20 mouse cellular contexts compared by ENCODE assay signal in genomic region chr11:54741330-54741729, GRCm38 (mm10).
"Had no signal": no experiment of that assay in that cellular context is flagged by ENCODE, and none has a peak within 500 bp of the region (broad histone marks: within the 10 kb centered on the region; RNA-seq: fewer than 3 reads in every experiment).

No protein-coding gene starts in this region.

- H3K4me2 ChIP-seq: limb, embryonic 13.5 days; liver, embryonic 12.5 days; liver, embryonic 15.5 days; lung, embryonic 15.5 days; midbrain, embryonic 11.5 days; neural tube, embryonic 12.5 days; neural tube, embryonic 15.5 days had no signal

- H3K9me3 ChIP-seq: limb, embryonic 13.5 days; liver, embryonic 12.5 days; liver, embryonic 15.5 days; lung, embryonic 15.5 days; neural tube, embryonic 12.5 days; neural tube, embryonic 15.5 days had no signal

- H3K4me1 ChIP-seq: limb, embryonic 13.5 days; lung, embryonic 15.5 days; neural tube, embryonic 12.5 days; neural tube, embryonic 15.5 days had no signal

- H3K4me3 ChIP-seq: limb, embryonic 13.5 days; liver, embryonic 12.5 days; liver, embryonic 15.5 days; lung, embryonic 15.5 days; neural tube, embryonic 12.5 days; neural tube, embryonic 15.5 days had no signal

- ATAC-seq: liver, embryonic 12.5 days had no signal

- H3K27me3 ChIP-seq: limb, embryonic 13.5 days; liver, embryonic 12.5 days; liver, embryonic 15.5 days; lung, embryonic 15.5 days; neural tube, embryonic 12.5 days; neural tube, embryonic 15.5 days had no signal

- DNase-seq: kidney, adult 9 months; kidney, postnatal 14 days; kidney, postnatal 4 days; left cerebral cortex, postnatal 4 days; liver; lung, adult 18-20 months; lung, postnatal 10 days; lung, postnatal 36 days; midbrain, embryonic 14.5 days; right cerebral cortex, adult 18-20 months; right cerebral cortex, postnatal 25 days; thymus, adult 18-20 months; thymus, postnatal 36 days had no signal

- H3K36me3 ChIP-seq: liver, embryonic 15.5 days had no signal

- H3K27ac ChIP-seq: limb, embryonic 13.5 days; liver, embryonic 12.5 days; liver, embryonic 15.5 days; lung, embryonic 15.5 days; neural tube, embryonic 12.5 days; neural tube, embryonic 15.5 days had no signal

- H3K9ac ChIP-seq: limb, embryonic 13.5 days; liver, embryonic 12.5 days; liver, embryonic 15.5 days; lung, embryonic 15.5 days; neural tube, embryonic 12.5 days; neural tube, embryonic 15.5 days had no signal
